Mouse (Mus musculus) adrenal gland, adult 2 months (tissue): Measurements from ENCODE around the gene Atp6v1f. TPM values are rescaled to one million over a fixed set of nuclear protein-coding genes. Genes with fewer than 3 reads are reported as not detected.

Source experiments
- DNase-seq: peaks from one replicate; pipeline ENCODE4 v3.0.0; 2021
- long read RNA-seq: library from polyadenylated mRNA; stranded (forward); transcript quantifications from one replicate; pipeline ENCODE4 v2.0.0, GENCODE M21; 2021
- polyA plus RNA-seq: library from polyadenylated mRNA; depleted of rRNA; stranded (reverse); fragments of >200 nt; gene quantifications from 2 replicates; pipeline ENCODE4 v1.2.3, GENCODE M21; 2012; rRNA removed
- total RNA-seq, 2 experiments: library from RNA; stranded (reverse); gene quantifications; 2 replicates each; pipeline ENCODE4 v1.2.3; 2021

The Atp6v1f gene
- total RNA-seq (100 to 1,000 TPM; 221 to 237 TPM), polyA plus RNA-seq (319 and 344 TPM in 2 replicates)
- long read RNA-seq, transcript Atp6v1f-201 (2 exons, 703 nt) = major isoform, 170 of 174 reads
- long read RNA-seq, partial matches to known transcripts = 3 of 174 reads
- long read RNA-seq, other reads (novel, unspliced or antisense) = 1 of 174 reads

DNA sequence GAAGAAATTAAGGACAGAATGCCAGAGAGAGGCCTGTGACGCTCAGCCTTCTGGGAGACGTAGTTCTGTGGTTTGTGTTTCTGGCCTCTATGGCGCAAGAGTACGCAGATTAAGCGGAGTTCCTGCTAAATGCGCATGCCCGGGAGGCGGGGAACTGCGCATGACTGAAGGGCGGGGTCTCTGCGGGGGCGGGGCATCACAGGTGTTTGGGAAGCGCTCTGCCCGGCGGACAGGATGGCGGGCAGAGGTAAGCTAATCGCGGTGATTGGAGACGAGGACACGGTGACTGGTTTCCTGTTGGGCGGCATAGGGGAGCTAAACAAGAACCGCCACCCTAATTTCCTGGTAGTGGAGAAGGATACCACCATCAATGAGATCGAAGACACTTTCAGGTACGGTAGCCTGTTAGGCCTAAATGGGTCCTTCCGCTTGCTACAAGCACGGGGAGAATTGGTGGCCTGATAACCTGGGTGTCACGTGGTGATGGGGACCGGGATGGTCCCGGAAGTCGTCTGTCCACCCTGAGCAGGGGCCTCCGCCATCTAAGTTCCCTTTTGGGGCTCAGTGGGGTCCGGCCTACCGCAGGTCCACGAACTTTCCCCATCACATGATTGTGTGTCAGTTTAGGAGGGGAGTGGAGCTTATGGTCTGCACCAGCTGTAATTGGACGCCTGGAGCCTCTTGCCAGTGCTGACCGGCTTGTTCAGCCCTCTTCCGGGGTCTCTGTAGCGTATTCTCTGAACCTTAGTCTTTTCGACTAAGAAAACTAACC is at the start of gene Atp6v1f:
Gene Atp6v1f, plus strand, starts transcription at position 136 of the 772 bp plus-strand sequence.
- DNase-seq = peak; percentile 94

DNA sequence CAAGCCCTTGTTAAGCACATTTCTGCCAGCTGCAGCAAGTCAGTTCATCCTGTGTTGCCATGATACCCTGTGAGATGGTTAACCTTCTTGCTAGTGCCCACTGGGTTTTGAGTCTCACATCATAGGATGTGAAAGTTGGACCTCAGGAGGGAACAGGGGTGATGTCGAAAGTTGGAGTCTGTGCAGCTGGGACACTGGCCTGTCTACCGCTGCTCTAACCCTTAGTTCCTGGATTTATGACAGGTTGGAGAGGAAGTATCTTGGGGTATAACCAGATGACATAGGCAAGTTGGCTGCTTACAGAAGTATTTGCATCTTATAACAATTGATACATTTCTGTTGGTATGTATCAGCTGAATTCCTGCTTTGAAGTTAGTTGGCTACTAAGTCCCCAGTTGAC is 46.9 kb upstream of the Atp6v1f start:
- no peak for DNase-seq

GRCm38 (mm10) chr6:29425118-29425517 is 42.4 kb upstream of the Atp6v1f start:
- no peak for DNase-seq

DNA sequence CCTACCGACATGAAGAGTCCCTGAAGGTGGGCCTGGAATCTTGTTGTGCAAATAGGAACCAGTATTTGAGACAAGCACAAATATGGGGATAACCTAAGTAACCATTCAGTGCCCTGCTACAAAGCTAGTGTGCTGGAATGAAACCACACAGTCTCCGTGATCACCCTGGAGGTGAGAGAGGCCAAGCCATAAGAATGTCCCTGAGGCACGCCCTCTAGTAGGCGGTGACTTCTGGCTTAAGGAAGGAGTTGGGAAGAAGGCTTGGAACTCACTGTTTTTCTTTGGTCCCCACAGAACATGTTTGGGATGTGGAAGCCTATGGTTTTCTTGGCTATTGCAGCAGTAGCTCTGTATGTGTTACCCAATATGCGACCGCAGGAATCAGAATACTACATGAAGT is 41.2 kb upstream of the Atp6v1f start:
- DNase-seq = no peak

GRCm38 (mm10) chr6:29428171-29428570 is 39.3 kb upstream of the Atp6v1f start:
- peak; percentile 55 for DNase-seq

DNA sequence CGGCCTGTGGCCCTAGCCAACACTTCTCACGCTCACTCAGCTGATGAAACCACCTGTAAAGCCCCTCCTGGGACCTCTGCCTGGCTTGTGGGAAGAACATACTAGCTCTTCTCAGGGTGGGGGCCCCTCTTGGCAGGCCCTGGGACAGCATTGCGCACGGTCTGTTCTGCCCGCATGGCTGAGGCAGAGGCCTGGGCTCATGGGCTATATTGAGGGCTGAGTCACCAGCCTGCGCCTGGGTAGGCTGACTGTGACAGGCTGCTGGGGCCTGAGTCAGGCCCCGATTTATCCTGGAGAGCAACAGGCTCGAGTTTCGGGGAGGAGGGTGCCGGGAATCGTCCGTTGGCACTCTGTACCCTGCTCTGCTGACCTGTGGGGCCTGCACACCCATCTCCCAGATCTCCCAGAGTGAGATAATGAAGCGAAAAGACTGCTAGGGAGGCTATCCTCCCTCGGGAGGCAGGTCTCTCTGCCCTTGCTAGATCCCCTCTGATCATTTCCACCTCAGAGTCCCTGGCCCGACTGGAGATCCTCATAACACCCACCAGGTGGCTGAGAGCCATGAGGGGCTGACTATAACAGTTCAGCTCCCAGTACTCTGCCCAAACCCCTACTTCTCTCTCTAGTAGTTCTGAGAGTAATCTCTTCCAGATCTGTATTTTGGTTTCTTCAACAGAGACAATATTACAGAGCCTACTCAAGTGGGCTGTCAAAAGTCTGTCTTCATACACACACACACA is 36.7 kb upstream of the Atp6v1f start:
- no peak for DNase-seq

DNA sequence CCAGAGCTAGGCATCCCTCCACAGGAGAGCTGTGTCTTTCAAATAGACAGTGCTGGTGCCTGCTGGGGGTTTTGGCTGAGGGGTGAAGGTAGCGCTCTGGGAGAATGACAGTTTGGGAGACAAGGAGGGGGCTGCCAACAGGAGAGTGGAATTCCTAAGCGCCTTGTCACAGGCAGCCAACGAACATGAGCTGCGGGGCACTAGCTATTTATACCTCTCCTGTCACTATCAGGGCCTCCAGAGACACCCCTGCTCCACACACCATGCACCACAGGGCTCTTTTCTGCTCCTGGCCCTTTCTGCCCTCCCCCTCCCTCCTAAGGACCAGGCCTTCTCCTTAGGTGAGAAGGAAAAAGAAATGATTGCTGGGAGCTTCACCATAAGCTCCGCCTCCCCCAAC is 36.0 kb upstream of the Atp6v1f start:
- DNase-seq = no peak

DNA sequence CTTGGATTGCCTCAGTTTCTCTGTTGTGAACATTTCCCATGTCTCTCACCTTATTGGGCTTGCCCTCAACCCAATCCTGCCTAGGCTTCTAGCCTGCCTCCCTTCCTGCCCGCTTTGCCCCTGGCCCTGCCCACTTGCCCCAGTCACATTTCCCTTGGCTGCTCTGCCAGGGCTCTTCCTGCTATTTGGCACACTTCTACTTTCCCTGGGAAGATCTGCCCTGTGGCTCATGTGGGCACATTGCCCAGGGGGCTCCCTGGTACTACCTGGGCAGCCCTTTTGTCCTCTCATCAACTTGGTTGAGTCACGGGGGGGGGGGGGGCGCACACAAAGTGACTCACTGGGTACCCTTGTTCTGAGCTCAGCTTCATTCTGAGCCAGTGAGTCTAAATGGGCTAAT is 35.4 kb upstream of the Atp6v1f start:
- DNase-seq = no peak

- DNase-seq = no peak
These were observed 34.9 kb upstream of the Atp6v1f start for GRCm38 (mm10) chr6:29432676-29433037.

DNA sequence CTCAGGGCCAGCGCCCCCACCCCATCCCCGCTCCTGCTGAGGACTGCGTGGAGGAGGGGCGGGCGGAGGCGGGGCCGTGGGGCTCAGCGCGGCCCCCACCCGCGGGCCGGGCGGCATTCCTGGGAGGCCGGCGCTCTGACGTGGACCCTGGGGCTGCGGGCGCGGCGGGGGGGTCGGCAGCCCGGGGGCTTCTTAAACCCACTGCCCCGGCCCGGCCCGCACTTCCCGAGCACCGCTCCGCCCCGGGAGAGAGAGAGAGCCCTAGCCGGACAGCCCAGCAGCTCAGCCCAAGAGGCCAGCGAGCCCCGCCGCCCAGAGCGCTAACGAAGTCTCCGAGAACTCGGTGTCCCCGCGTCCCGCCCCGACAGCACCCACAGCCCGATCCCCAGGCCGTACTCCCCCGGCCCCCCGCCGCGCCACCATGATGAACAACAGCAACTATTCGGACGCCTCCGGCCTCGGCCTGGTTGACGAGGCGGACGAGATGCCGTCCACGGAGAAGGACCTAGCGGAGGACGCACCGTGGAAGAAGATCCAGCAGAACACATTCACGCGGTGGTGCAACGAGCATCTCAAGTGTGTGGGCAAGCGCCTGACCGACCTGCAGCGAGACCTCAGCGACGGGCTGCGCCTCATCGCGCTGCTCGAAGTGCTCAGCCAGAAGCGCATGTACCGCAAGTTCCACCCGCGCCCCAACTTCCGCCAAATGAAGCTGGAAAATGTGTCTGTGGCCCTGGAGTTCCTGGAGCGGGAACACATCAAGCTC is 34.3 kb upstream of the Atp6v1f start, which contains the start of gene Flnc:
Gene Flnc, plus strand, starts transcription at position 219 of the 766 bp plus-strand sequence.
- DNase-seq = peak; percentile 36

DNA sequence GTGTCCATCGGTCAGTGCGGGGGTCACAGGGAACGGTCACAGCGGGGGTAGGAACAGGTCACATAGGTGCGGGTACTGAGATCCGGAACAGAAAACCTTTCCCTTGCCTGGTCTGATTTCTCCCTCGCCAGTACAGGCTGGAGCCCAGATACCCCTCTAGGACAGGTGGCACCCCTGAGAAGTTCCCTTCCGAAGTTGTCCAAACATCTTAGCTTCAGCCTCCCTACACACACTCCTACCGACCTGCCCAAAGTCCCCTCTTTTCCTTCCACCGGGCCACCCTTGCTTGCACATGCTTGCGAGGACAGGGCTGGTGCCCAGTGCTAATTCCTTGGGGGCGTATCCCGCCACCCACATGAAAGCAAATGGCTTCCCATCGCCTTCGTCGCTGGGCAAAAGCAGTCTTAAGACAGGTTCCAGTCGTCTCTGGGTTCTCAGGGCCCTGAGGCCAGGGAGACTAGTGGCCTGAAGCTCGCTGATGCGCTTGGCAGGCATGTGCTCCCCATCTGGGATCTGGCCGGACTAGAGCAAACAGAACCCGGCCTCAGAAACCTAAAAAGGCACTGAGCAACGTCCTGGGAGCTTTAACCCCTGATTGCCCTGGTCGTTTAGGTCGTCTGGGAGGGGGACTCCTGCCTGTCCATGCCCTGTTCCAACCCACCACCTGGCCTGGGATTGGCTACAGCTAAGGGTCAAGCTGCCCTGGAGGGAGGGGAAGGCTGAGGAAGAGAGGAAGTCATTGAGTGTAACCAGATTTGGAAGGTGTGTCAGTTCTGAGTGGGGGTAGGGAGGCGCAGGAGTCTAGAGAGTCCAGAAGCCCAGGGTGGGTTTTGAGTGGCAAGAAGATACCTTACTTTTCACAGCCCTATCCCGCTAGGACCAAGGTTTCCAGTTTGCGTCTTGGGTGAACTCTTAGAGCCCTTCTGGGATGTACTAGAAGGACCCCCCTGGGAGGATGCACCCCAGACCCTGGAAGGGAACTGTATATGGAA is 33.4 kb upstream of the Atp6v1f start:
- no peak for DNase-seq

GRCm38 (mm10) chr6:29434911-29435691 is 32.4 kb upstream of the Atp6v1f start:
- DNase-seq = no peak

GRCm38 (mm10) chr6:29435940-29436451 is 31.5 kb upstream of the Atp6v1f start:
- no peak for DNase-seq

- DNase-seq = peak; percentile 25
These were observed 31.0 kb upstream of the Atp6v1f start for GRCm38 (mm10) chr6:29436461-29436934.

- DNase-seq = no peak
These were observed 28.3 kb upstream of the Atp6v1f start for GRCm38 (mm10) chr6:29439251-29439650.

DNA sequence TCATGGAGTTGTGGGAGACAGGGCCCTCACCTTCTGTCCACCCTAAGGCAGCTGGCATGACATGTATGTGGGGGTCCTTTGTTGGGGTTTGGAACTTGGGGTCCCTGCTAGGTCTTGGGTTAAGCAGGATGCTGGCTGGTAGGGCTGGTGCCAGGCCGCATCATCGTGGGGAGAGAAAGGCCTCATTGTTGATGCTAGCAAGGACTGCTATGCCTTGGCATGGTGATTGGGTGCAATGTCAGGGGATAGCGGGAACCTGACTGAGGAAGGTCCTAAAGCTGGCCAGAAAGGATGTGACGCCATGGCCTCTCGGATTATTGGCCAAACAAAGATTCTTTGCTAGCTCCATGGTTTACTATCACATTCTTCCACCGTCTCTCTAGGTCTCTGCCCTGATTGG is 27.7 kb upstream of the Atp6v1f start:
- DNase-seq = no peak

GRCm38 (mm10) chr6:29444773-29445172 is 22.7 kb upstream of the Atp6v1f start:
- DNase-seq = peak; percentile 40

- no peak for DNase-seq
These were observed 22.2 kb upstream of the Atp6v1f start for GRCm38 (mm10) chr6:29445354-29445753.

GRCm38 (mm10) chr6:29449858-29450257 is 17.7 kb upstream of the Atp6v1f start:
- no peak for DNase-seq

DNA sequence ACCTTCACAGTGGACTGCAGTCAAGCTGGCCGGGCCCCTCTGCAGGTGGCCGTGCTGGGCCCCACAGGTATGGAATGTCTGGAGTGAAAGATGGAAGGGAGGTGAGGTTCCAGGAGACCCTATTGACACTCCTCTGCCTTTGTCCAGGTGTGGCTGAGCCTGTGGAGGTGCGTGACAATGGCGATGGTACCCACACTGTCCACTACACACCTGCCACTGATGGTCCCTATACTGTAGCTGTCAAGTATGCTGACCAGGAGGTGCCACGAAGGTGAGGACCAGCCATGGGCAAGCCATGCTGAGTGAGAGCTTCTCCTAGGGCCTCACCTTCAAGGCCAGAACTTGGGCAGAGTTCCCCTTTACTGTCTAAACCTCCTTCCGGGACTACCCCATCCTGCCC is 16.9 kb upstream of the Atp6v1f start:
- DNase-seq = no peak
